Mouse (Mus musculus): ENCODE measurements around the gene Ppfia3.
A peak's percentile ranks its signal among the peaks of the same experiment; 100 is the strongest.

The Ppfia3 gene

DNA sequence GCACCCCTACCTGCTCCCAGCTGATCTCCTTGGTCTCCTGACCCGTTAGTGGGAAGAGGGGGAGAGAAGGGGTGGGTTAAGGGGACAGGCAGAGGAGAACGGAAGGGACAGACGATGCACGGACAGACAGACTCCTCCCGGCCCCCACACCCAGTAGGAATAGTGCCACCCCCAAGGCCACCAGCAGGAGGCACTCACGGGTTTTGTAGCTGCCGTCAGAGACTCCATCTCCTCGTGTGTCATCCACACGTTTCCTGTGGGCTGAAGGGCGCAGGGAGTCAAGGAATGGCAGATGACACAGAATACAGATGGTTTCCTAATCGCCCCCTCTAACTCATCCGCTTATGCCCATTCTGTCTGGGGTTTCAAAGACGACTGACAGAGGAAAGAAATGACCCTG lies 23.3 kb downstream of the Ppfia3 start:
- DNase-seq (ENCODE audit: low spot score), result peak; percentile 26

DNA sequence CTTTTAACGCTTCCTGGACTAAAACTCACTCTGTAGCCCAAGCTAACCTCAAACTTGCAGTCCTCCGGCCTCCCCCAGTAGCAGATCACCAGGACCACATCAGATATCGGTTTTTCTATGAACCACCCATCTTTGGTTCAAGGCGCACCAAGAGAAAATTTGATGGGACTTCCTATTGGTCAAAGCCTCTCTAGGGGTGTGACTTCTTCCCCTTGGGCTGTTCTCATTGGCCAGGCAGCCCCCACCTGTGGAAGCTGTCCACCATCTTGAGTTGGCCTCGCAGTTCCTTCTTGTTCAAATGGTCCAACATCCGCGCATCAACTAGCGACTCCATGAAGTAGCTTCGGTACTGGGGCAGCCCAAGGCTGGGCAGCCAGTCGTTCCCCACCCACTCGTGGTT lies 24.7 kb downstream of the Ppfia3 start:
- DNase-seq (ENCODE audit: low spot score), result no peak

DNA sequence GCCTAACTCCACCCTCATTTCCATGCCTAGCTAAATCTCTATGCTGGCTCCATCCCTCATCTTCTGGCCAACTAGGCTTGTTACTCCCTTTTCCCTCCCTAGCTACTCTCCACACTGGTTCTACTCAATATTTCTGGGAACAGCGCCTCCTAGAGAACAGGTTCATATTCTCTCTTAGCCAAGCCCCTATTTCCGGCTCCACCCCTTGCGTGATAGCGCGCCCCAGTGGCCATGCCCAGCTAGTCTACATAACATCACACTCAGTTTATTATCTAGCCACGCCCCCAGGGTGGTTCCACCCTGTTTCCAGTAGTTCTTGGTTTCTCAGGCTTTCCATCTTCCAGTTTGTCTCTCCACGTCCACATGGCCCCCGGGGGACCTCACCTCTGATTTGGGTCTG lies 25.5 kb downstream of the Ppfia3 start:
- peak; percentile 92 for DNase-seq (ENCODE audit: low spot score)

DNA sequence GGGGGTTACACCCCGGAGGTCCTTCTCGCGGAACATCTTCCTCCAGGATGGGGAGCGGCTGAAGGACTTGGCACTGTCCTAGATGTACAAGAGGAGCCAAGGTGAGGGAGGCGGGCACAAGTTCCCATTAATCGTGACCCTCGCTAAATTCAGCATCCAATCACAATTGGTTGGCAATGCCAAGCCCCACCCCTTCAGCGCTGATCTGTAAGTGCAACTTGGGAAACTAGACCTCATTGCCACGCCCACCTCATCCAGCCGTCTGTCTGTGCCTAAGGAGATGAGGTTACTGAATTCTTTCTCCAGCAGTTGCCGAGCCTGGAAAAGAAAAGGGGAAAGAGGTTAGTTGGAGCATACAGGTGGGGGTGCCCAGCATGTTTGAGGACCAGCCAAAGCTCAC lies 26.1 kb downstream of the Ppfia3 start:
- peak; percentile 89 for DNase-seq (ENCODE audit: low spot score)

DNA sequence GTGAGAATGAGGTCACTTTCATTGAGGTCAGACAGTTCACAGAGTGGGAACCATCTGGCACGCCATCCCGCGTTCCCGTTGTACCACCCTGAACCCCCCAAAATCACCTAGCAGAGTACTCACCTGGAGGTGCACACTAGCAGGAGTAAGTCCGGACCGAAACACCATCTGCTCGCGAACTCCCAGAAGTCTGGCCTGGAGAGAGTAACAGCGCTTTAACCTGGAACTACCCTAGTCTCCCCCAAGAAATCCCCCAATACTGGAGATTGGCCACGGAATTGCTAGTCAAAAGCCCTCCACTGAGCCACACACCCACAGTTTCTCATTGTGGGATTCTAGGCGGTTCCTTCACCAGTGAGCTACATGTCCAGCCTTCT lies 26.8 kb downstream of the Ppfia3 start:
- no peak for DNase-seq (ENCODE audit: low spot score)

DNA sequence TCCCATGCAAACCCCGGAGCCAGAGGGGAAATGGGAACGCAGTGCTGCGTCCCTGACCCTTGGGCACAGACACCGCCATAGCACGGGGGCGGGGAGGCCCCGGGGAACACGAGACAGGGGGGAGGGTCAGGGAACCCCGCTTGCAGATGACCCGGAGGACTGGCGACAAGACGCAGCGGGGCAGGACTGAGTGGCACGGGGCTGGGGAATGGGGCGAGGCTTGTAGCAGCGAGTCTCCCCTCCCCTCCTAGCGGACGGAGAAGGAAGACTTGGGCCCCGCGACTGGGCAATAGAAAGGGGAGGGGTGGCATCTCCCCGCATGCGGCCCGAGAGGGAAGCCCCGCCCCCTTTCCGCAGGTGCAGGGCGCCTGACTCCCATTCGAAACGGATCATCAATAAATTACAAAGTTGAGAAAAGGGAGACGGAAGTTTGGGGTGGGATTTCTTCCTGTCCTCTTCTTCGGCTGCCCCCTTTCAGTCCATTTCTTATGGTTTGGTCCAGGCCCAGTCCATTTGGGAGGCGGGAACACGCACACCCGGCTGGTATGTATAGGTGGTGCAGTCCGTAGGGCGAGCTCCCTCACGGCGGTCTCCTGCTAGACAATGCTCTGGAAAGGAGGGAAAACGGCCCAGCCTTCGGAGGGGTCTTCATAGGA lies 27.3 kb downstream of the Ppfia3 start:
- peak; percentile 89 for DNase-seq (ENCODE audit: low spot score)

DNA sequence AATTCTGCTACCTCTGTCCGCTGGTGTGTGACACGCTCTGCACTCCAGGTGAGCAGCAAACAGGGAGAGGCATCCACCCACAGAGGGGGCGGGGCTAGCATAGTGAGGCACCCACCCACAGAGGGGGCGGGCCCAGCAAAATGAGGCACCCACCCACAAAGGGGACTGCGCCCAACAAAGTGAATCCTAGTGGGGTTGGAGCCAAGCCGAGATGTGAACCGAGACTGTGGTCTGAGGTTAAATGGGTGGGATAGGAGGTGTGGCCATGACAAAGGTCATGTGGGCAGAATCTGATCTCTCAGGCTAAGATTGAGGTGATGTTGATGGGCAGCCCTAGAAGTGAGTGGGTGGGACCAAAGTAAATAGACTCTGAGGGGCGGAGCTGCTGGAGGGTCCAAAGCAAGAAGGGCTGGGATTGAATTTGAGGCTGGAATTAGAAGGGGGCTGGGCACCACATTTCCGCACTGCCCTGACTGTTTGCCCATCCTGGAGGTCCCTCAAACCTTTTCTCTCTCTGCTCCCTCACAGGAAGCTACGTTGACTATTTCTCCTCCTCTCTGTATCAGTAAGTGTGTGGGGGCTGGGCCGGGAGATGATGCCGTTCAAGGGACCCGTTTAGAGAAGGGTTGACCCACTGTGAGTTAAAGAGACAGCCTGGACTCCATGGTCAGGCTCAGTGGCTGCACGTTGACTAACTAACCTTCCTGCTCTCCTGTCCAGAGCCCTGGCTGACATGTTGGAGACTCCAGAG lies 28.5 kb downstream of the Ppfia3 start:
- DNase-seq (ENCODE audit: low spot score), result peak; percentile 70

DNA sequence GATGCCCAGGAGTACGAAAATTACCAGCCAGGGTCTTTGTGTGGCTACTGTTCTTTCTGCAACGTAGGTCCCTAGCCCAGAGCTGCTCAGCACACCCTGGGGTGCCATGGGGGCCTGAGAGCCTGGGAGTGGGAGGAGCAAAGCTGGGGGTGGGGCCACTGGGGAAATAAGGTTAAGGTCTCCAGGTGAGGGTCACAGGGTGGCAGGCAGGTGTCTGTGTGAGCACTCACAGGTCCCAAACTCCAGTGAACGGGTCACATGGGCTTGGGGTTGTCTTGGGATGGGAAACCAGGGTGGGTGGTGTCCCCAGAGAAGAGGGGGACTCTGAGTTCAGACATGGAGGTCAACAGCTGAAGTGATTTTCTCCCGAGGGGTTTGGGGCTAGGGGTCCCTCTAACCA lies 29.4 kb downstream of the Ppfia3 start:
- DNase-seq (ENCODE audit: low spot score), result no peak

DNA sequence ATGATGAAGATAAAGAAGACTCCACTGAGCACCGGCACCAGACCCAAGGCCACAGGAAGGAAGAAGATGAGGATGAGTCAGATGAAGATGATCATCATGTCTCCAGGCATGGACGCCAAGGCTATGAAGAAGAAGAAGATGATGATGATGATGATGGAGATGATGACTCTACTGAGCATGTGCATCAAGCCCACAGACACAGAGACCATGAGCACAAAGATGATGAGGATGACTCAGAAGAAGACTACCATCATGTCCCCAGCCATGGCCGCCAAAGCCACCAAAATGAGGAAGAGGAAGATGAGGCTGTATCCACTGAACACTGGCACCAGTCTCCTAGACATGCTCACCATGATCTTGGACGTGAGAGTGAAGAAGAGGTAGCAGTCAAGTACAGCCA lies 30.5 kb downstream of the Ppfia3 start:
- DNase-seq (ENCODE audit: low spot score), result no peak

DNA sequence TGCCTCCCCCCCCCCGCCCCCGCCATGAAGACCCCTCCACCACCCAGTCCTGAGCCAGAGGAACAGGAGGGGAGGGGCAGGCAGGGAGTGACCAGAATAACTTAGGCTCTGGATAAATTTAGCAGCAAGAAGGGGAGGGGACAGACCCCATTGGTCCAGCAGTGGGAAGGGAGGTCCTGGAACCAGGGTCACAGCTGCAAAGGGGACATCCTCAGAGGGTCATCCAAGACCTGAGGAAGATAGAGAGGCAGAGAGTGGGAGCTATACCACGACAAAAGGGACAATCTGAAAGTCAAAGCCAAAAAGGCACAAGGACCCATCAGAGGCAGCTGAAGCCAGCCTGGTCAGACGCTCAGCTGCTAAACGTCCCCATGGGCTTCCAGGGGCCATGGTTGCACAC lies 31.8 kb downstream of the Ppfia3 start, which contains the start of gene Hrc:
Gene Hrc, plus strand, starts transcription at position 235 of the 400 bp plus-strand sequence.
- no peak for DNase-seq (ENCODE audit: low spot score)

DNA sequence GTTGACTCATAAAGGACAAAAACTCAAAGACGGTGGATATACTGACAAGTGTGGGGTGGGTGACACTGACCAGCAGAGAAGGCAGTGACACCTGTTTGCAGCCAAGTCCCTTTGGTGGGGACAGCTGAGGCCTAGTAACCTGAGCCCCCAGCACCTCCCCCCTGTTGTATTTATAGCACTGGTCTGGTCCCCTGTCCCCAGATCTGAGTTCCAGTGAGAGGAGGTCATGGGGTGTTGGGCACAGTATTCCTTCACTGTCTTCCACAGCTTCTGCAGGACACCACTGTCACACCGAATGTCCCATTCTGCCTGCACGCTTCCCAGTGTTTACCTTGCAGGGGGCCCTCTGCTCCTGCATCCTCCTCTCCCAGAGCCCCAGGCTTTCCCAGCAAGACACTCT lies 32.2 kb downstream of the Ppfia3 start:
- peak; percentile 29 for DNase-seq (ENCODE audit: low spot score)

DNA sequence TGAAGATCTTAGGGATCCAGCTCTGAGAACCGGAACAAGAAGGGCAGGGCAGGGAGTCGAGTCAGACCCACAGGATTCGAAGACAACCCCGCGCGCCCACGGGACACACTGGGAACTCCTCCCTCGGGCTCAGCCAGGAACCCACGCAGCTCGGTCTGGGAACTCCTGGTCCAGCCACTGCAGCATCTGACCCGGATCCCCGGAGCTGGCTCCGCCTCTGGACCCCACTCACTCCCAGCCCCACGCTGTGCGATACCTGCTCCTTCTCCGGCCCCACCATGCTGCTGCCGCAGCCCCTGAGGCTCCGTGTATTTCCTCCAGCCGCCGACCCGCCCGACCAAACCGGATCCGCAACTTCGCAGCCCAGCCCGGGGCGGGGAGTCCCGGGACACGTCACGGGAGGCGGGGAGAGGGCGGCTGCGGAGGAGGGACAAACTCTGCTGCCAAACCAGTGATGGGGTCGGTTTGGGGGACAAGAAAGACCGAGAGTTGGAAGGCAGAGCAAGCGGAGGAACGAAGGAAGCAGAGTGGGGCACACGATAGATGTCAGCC lies 33.3 kb downstream of the Ppfia3 start, which contains the start of gene Trpm4:
Gene Trpm4, minus strand, starts transcription at position 350 of the 552 bp plus-strand sequence.
- DNase-seq (ENCODE audit: low spot score), result peak; percentile 85

DNA sequence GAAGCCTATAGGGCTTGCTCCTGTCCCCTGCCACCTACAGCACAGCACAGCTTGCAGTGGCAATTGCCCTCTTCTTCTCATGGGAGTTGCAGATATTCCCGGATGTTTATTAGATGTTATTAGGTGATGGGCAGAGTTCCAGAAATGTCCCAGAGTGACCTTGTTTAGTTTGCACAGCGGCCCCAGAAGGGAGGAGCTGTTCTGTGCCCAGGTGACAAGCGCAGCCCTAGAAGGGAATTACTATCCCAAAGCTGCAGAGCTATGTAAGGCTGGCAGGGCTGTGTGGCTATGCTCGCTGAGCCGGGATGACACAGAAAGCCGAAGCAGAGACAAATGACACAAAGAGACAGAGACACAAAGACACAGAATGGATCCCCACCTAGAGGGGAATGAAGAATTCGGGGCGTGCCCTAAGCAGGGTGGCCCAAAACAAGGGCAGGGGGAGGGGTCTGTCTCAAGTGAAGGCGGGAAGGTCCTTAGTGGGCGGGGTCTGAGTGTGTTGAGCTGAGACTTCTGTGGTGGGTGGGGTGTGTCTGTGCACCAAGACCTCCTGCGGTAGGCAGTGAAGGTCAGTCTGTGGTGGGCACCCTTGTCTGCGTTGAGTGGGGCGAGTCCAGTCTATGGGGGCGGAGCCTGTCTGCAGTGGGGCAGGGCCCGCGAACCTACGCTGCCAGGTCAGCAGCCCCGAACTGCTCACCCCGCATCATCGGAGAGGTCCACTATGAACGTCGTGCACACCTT lies 34.0 kb downstream of the Ppfia3 start:
- peak; percentile 87 for DNase-seq (ENCODE audit: low spot score)

DNA sequence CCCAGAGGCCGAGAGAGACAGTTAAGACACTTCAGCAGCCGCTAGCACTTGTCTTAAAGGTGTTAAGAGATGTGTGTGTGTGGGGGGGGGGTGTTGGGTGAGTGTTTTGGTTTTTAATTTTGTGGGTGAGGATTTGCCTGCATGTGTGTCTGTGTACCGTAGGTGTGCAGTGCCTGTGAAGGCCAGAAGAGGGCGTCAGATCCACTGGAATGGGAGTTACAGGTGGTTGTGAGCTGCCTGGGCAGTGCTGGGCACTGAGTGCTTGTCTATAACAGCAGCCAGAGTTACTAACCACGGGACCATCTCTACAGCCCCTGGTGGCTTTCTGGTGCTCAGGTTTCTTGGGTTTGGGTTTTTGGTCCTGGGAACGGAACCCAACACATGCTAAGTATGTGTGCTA lies 35.3 kb downstream of the Ppfia3 start:
- DNase-seq (ENCODE audit: low spot score), result no peak

DNA sequence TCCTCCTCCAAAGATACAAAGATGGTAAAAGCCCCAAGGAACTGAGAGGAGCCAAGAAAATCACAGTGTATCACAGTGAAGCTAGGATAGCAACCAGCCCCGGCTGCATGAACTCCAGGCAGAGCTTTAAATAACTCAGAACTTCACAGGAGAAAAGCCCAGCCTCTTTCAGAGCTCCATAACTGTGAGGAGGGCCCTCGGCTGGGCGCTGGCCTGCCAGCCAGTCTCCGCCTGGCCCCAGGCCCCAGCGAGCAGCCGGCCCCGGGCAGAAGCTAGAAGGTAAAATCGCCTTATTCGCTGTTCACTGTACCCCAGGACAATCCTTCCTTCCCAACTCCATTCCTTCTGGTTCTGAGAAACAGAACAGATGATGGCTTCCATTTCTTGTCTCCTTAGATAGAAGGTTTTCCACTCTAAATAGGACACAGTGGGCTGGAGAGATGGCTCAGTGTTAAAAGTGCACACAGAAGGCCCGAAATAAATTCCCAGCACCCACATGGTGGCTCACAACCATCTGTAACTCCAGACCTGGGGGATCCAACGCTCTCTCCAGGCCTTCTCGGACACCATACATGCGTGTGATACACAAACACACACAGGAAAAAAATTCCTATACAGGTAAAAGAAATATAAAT lies 37.9 kb downstream of the Ppfia3 start:
- no peak for DNase-seq (ENCODE audit: low spot score)

DNA sequence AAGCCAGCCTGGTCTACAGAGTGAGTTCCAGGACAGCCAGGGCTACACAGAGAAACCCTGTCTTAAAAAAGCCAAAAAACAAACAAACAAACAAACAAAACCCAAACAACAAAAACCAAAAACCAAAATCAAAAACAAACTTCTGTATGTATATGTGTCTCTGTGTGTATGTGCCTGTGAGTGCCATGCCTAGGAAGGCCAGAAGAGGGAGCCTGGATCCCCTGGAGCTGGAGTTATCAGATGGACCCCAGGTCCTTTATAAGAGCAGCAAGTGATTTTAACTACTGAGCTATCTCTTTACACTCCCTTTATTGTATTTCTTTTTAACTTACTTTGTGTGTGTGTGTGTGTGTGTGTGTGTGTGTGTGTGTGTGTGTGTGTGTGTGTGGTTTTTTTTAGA lies 41.0 kb downstream of the Ppfia3 start:
- DNase-seq (ENCODE audit: low spot score), result no peak

DNA sequence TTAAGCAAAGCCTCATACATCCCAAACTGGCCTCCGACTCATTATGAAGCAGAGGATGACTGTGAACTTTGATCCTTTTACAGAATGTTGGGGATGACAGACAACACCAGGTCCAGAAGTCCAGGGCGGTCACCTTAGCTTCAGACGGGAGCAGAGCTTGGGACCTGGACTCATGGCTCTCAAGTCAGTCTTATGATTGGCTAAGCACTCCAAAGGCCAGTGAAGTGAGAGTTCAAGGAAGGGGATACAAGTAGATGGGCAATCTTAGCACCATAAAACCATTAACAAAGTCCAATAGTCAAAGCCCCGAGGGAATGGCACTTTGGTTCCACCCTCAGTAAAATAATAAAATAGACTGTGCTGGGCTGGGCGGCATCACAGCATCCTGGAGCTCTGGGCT lies 43.8 kb downstream of the Ppfia3 start:
- DNase-seq (ENCODE audit: low spot score), result no peak

DNA sequence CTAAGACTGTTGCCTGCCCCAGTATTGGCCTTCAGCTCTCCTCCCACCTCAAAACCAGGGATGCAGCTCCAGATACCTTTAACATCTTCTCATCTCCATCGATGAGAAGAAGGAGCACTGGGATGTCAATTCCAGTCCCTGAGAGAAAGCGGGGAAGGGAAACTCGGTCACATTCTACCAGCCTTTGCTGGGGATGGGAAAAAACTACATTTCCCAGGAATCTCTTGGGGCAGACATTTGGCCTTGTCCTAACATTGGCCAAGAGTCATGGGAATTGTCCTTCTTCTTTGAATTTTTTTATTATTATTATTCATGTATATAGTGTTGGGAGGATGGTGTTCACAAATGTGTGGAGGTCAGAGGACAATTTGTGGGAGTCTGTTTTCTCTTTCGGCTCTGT lies 44.6 kb downstream of the Ppfia3 start:
- DNase-seq (ENCODE audit: low spot score), result no peak

DNA sequence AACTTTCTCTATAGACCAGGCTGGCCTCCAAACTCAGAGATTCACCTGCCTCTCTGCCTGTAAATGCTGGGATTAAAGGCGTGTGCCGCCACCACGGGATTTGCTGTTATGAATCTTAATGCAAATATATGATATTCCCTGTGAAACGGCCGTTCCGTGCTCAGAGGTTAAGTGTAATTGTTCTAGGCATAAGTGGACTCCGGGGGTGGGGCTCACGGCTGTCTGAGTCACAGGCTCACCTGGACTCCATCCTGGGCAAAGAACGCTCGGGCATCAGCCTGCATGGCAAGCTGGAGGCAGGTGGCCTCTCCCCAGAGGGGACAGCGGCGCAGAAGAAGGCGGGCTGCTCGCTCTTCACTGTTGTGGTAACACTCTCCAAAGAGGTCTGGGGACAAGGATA lies 50.3 kb downstream of the Ppfia3 start:
- DNase-seq (ENCODE audit: low spot score), result no peak

DNA sequence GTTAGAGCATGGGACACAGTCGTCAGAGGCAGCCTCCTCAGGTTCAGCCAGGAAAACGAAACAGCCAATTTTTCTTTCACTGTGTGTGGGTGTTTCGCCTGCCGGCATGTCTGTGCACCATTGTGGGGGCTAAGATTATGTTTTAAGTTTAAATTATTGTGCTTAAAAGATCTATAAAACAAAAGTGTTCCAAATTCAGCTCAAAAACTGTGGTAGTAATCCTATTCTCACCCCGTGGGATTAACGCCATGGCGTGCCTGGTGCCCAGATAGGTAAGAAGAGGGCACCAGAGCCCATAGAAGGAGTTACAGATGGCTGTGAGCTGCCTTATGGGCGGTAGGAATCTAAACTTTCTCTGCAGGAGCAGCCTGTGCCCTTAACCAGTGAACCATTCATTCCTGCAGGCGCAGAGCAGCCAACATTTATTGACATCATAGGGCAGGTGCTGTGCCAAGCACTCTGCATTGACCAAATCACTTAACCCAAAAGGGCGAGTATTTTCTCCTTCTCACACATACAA lies 51.6 kb downstream of the Ppfia3 start:
- DNase-seq (ENCODE audit: low spot score), result no peak

DNA sequence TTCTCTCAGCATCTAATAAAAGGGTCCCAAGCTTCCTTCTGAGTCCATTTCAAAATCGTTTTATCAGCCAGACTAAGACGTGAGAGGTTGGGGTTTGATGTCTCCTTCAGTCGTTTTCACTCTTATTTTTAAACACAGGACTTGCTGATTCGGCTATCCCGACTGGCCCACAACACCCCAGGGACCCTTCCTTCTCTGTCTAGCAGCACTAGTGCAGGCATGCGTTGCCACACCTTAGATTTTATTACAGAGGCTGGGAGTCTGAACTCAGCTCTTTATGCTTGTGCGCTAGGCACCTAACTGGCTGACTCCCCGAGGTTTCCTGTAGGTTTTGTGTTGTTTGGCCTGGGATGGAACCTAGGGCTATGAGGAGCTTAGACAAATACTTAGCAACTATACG lies 53.3 kb downstream of the Ppfia3 start:
- DNase-seq (ENCODE audit: low spot score), result no peak
